Mouse (Mus musculus) bone marrow macrophage, adult 2 months (primary cell): Measurements from ENCODE around the gene Gm9639.

Experiments used
- CTCF ChIP-seq: IDR thresholded peaks from 2 replicates; pipeline ENCODE4 v1.5.1; 2012; ENCODE audit warnings: low read depth, mild to moderate bottlenecking, low read length, moderate library complexity
- POLR2A ChIP-seq: IDR thresholded peaks from 2 replicates; pipeline ENCODE4 v1.6.1; 2012; ENCODE audit warnings: mild to moderate bottlenecking, low read depth, low read length, borderline replicate concordance

DNA sequence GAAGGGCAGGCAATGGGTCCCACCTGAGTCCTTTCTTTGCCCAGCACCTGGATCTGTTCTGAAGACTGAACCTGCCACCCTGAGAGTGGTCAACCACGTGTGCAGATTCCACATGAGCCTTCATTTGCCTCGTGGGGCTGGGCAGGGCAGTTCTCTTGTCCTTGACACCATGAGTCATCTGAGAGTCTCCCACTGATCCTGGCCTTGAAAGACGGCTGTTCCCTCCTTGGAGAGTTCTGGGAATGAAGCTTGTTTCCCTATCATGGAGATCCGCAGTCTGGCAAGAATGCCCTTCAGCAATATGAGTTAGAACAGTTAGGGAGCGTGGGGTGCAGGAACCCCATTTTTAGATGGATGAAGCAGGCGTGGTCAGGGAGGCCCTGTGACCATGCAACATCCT, 44.1 kb upstream of the Gm9639 start:
- TF ChIP-seq CTCF (no peak), POLR2A (no peak)
